Mouse (Mus musculus) forebrain, embryonic 16.5 days (tissue): ENCODE results near the gene Tlr9. TPM values are rescaled to one million over a fixed set of nuclear protein-coding genes. Genes with fewer than 3 reads are reported as not detected.

Experiments
- ATAC-seq: fragments of 200-750 bp; cut with Nextera tagmentation; 2 replicates; pipeline ENCODE4 v1.8.0; 2017; ENCODE audit warnings: mild to moderate bottlenecking, moderate library complexity
- H3K27ac ChIP-seq: fragments of 300-500 bp; sonication (generic); 2 replicates; pipeline ENCODE4 v1.5.1; 2014; ENCODE audit warnings: low read length, control low read depth
- H3K27me3 ChIP-seq: fragments of 300-500 bp; sonication (generic); replicated peaks from 2 replicates; pipeline ENCODE4 v1.6.1; 2014; ENCODE audit warnings: low read length; ENCODE audit not compliant: control insufficient read depth, insufficient read depth
- H3K36me3 ChIP-seq: fragments of 300-500 bp; sonication (generic); 2 replicates; pipeline ENCODE4 v1.6.1; 2014; ENCODE audit not compliant: control insufficient read depth, insufficient read depth
- H3K4me1 ChIP-seq: fragments of 300-500 bp; sonication (generic); replicated peaks from 2 replicates; pipeline ENCODE4 v1.6.1; 2014; ENCODE audit warnings: low read length; ENCODE audit not compliant: control insufficient read depth, insufficient read depth
- H3K4me2 ChIP-seq: fragments of 300-500 bp; sonication (generic); 2 replicates; pipeline ENCODE4 v1.6.1; 2014; ENCODE audit warnings: mild to moderate bottlenecking, low read length, control low read depth
- H3K4me3 ChIP-seq: fragments of 300-500 bp; sonication (generic); replicated peaks from 2 replicates; pipeline ENCODE4 v1.5.1; 2014; ENCODE audit warnings: mild to moderate bottlenecking, low read length, control low read depth
- H3K9ac ChIP-seq: fragments of 300-500 bp; sonication (generic); replicated peaks from 2 replicates; pipeline ENCODE4 v1.6.1; 2014; ENCODE audit warnings: low read depth, low read length, control low read depth
- H3K9me3 ChIP-seq: fragments of 300-500 bp; sonication (generic); 2 replicates; pipeline ENCODE4 v1.6.1; 2016; ENCODE audit warnings: low read length; ENCODE audit not compliant: control insufficient read depth
- WGBS: fragments of 180-500 bp; shearing (Covaris S2); extraction: QIAGEN DNeasy Blood & Tissue Kit; methylation state at CpG from one replicate; pipeline ENCODE4 v1.1.7; 2014; 5-methylcytosine and 5-hydroxymethylcytosine counted together
- polyA plus RNA-seq: library from polyadenylated mRNA; unstranded; fragments of >200 nt; fragmentation: Nextera tagmentation; extraction: Ambion mirVana; gene quantifications from 2 replicates; pipeline ENCODE4 v1.2.1, GENCODE M21; 2015

The Tlr9 gene
- not detected in 2 replicates for polyA plus RNA-seq

DNA sequence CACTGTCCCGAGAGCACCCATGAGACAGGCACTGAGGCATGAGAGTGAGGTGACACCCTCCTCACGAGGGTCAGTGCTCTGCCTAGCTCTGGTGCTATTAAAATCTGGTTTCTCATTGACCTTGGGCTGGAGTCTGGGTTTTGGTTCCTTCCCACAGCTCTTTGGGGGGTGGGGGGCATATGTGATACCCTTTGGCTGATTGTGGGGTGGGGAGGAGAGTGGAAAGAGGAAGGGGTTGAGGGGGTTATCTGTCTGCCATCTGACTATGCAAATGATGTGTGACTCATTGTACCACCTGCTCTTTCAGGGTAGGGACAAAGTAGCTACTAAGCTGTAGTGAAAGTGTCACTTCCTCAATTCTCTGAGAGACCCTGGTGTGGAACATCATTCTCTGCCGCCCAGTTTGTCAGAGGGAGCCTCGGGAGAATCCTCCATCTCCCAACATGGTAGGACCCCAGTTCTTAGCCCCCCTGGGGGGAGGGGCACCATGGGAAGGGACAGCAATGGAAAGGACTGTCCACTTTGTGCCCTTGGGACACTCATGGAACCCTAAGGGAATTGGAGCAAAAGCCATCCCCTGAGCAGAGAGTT is at the start of gene Tlr9:
Tlr9 (plus strand) TSS at position 338 of the 591 bp plus-strand sequence.
- 80% methylated on average over 4 of the region's 4 CpGs for WGBS
- no peak within 1 kb of the TSS for H3K27ac ChIP-seq
- no peak within 1 kb of the TSS for H3K4me3 ChIP-seq
- no peaks in the 10 kb centered on the region for H3K36me3 ChIP-seq
- no peak within 1 kb of the TSS for H3K9ac ChIP-seq
- peaks cover 8% of the 10 kb centered on the region for H3K4me1 ChIP-seq
- H3K9me3 ChIP-seq: no peaks in the 10 kb centered on the region
- H3K27me3 ChIP-seq: peaks cover 6% of the 10 kb centered on the region; the same call in 1 of the 2 replicates
- no peak for ATAC-seq
- no peak within 1 kb of the TSS for H3K4me2 ChIP-seq

GRCm38 (mm10) chr9:106173363-106173762 is 49.0 kb upstream of the Tlr9 start:
- Histone ChIP-seq H3K9ac (no peak overlapping the region), H3K4me2 (peak overlapping the region; percentile 54), H3K9me3 (no peaks in the 10 kb centered on the region), H3K27me3 (no peaks in the 10 kb centered on the region), H3K36me3 (no peaks in the 10 kb centered on the region), H3K4me1 (peaks cover 31% of the 10 kb centered on the region), H3K4me3 (peak overlapping the region; percentile 31), H3K27ac (no peak overlapping the region)
- ATAC-seq: no peak
- 54% methylated on average over 2 of the region's 2 CpGs for WGBS

- no peak overlapping the region for H3K9ac ChIP-seq
- WGBS: 81% methylated on average over 3 of the region's 3 CpGs
- H3K4me2 ChIP-seq: no peak overlapping the region
- H3K27me3 ChIP-seq: no peaks in the 10 kb centered on the region
- H3K4me3 ChIP-seq: no peak overlapping the region
- H3K9me3 ChIP-seq: no peaks in the 10 kb centered on the region
- ATAC-seq: no peak
- H3K4me1 ChIP-seq: peaks cover 25% of the 10 kb centered on the region
- H3K27ac ChIP-seq: no peak overlapping the region
- peaks cover 10% of the 10 kb centered on the region for H3K36me3 ChIP-seq
Measured at GRCm38 (mm10) chr9:106175552-106176200, 46.7 kb upstream of the Tlr9 start.

DNA sequence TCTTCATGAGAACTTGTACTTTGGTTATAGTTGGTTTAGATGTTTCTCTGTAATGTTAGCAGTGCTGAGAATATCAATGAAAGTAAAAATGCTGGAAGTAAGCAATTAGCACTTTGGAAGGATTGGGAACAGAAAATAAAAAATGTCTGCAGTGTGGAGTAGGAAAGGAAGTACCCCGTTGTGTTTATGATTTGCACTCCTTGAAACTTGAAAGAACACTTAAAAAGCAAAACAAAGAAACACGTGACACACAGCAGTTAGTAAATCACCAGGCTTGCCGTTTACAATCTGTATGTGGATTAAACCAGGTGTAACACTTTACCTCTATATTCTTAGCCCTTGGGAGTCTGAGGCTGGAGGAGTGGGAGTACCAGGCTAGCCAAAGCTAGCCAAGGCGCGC is 45.6 kb upstream of the Tlr9 start:
- H3K27ac ChIP-seq: no peak overlapping the region
- no peaks in the 10 kb centered on the region for H3K27me3 ChIP-seq
- no peak overlapping the region for H3K4me3 ChIP-seq
- 88% methylated on average over 5 of the region's 5 CpGs for WGBS
- no peak overlapping the region for H3K4me2 ChIP-seq
- no peak for ATAC-seq
- H3K9ac ChIP-seq: no peak overlapping the region
- no peaks in the 10 kb centered on the region for H3K9me3 ChIP-seq
- H3K4me1 ChIP-seq: peaks cover 25% of the 10 kb centered on the region
- H3K36me3 ChIP-seq: peaks cover 19% of the 10 kb centered on the region

DNA sequence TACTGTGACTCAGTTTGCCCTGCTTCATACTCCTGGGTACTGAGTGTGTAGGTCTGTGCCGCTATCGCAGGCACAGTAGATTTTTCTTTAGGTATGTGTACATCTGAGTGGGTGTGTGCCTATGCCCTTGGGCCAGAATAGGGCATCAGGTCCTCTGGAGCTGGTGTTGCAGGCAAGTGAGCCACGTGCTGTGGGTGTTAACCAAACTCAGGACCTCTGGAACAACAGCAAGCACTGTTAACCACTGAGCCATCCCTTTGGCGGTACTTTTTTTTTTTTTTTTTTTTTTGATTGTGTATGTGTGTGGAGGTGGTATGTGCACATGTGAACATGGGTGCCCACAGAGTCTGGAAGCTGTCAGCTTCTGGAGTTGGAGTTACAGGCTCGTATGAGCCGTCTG is 44.6 kb upstream of the Tlr9 start:
- Histone ChIP-seq H3K27me3 (no peaks in the 10 kb centered on the region), H3K4me3 (no peak overlapping the region), H3K4me1 (peaks cover 24% of the 10 kb centered on the region), H3K4me2 (no peak overlapping the region), H3K9me3 (no peaks in the 10 kb centered on the region), H3K9ac (no peak overlapping the region), H3K36me3 (peaks cover 22% of the 10 kb centered on the region), H3K27ac (no peak overlapping the region)
- no peak for ATAC-seq
- WGBS: 94% methylated on average over 6 of the region's 6 CpGs

DNA sequence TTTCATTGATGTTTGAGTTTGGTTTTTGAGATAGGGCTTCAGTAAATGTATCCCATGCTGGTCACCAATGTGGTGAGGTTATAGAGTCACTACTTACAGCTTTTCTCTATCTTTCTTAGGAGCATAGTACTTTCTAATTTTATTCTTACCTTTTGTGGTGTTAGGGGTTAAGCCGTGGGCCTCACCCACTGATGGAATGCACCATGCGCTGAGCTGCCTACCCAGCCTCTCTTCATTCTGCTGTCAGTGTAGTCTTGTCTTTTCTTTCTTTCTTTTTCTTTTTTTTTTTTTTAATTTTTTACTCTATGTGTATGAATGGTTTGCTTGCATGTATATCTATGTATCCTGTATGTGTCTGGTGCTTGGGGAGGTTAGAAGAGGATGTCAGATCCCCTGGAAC is 42.9 kb upstream of the Tlr9 start:
- Histone ChIP-seq H3K9ac (no peak overlapping the region), H3K4me3 (no peak overlapping the region), H3K36me3 (peaks cover 34% of the 10 kb centered on the region), H3K27me3 (no peaks in the 10 kb centered on the region), H3K4me1 (peaks cover 10% of the 10 kb centered on the region), H3K27ac (no peak overlapping the region), H3K9me3 (no peaks in the 10 kb centered on the region), H3K4me2 (no peak overlapping the region)
- ATAC-seq: no peak
- WGBS: 98% methylated on average over 2 of the region's 2 CpGs

DNA sequence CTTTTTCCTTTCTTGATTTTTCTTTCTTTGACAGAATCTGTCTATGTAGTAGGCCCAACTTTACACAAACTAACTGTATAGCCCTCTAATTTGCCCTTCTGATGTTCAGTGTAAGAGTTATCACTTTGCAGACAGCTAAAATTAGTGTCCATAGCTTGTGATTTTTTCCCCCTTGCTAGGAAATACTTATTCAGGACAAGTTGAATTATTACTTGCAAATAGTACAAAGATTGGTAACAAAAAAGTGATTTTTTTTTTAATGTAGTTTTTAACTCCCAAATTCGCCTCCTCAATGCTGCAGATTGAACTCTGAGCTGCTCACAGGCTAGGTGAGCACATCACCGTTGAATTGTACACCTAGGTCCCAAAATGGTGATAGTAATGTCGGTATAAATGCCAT is 42.4 kb upstream of the Tlr9 start:
- H3K27ac ChIP-seq: no peak overlapping the region
- no peak overlapping the region for H3K9ac ChIP-seq
- H3K4me3 ChIP-seq: no peak overlapping the region
- H3K4me2 ChIP-seq: no peak overlapping the region
- peaks cover 5% of the 10 kb centered on the region for H3K4me1 ChIP-seq
- ATAC-seq: no peak
- WGBS: 94% methylated on average over 3 of the region's 3 CpGs
- no peaks in the 10 kb centered on the region for H3K9me3 ChIP-seq
- no peaks in the 10 kb centered on the region for H3K27me3 ChIP-seq
- H3K36me3 ChIP-seq: peaks cover 37% of the 10 kb centered on the region

- Histone ChIP-seq H3K9ac (no peak overlapping the region), H3K4me1 (no peaks in the 10 kb centered on the region), H3K4me2 (no peak overlapping the region), H3K27me3 (no peaks in the 10 kb centered on the region), H3K9me3 (no peaks in the 10 kb centered on the region), H3K27ac (no peak overlapping the region), H3K36me3 (peaks cover 56% of the 10 kb centered on the region), H3K4me3 (no peak overlapping the region)
- WGBS: 94% methylated on average over 4 of the region's 4 CpGs
- ATAC-seq: no peak
Measured at GRCm38 (mm10) chr9:106182146-106182545, 40.3 kb upstream of the Tlr9 start.

- peaks cover 66% of the 10 kb centered on the region for H3K36me3 ChIP-seq
- no peaks in the 10 kb centered on the region for H3K27me3 ChIP-seq
- no peak overlapping the region for H3K4me2 ChIP-seq
- H3K4me3 ChIP-seq: no peak overlapping the region
- H3K9me3 ChIP-seq: no peaks in the 10 kb centered on the region
- H3K27ac ChIP-seq: no peak overlapping the region
- ATAC-seq: no peak
- H3K4me1 ChIP-seq: no peaks in the 10 kb centered on the region
- no peak overlapping the region for H3K9ac ChIP-seq
- WGBS: 96% methylated on average over 5 of the region's 5 CpGs
Measured at GRCm38 (mm10) chr9:106183996-106184395, 38.4 kb upstream of the Tlr9 start.
